Mouse (Mus musculus): ENCODE measurements around the gene Rhebl1. TPM values are rescaled to one million over a fixed set of nuclear protein-coding genes. Genes with fewer than 3 reads are reported as not detected.

Gene Rhebl1
- total and polyA plus RNA-seq, 3 experiments, result 11.1 to 25.1 (median 17.6) TPM

GRCm38 (mm10) chr15:98917538-98918498 is 23.5 kb upstream of the Rhebl1 start, which contains the start of gene Lmbr1l (continued):
- no peak for TF ChIP-seq ZNF384 (IDR thresholded peaks at IDR 0.05; ENCODE audit: low read depth, low read length)

GRCm38 (mm10) chr15:98917091-98917490 is 22.8 kb upstream of the Rhebl1 start:
- H3K27me3 ChIP-seq (replicated peaks), result no peaks in the 10 kb centered on the region
- 0 out of 2 replicates have a peak overlapping the region, but pooled peaks have one; percentile 82 for H3K27ac ChIP-seq (ENCODE audit: insufficient read depth, low read depth)
- peak overlapping the region; percentile 77 to 92 (median 86) for H3K4me3 ChIP-seq (replicated peaks in 1 of 3; ENCODE audit: low read depth in 2 of 3, low read length in 2 of 3, poor library complexity in 1 of 3)
- peaks cover 5 to 25% of the 10 kb centered on the region in 2 experiments for H3K4me1 ChIP-seq (ENCODE audit: control insufficient read depth in 1 of 2, insufficient read depth in 2 of 2)
- H3K4me2 ChIP-seq (ENCODE audit: insufficient read depth, low read depth, poor library complexity, severe bottlenecking), result peak overlapping the region; percentile 48
- H3K79me2 ChIP-seq (replicated peaks; ENCODE audit: control insufficient read depth, extremely low read depth, insufficient read depth, poor library complexity, severe bottlenecking), result peaks cover 12% of the 10 kb centered on the region; the same call in 1 of the 2 replicates
- TF ChIP-seq E2F4 (IDR thresholded peaks at IDR 0.05; ENCODE audit: insufficient replicate concordance, low read depth, low read length) (no peak), GABPA (IDR thresholded peaks at IDR 0.05; ENCODE audit: insufficient replicate concordance, low read depth, low read length) (no peak), CHD1 (IDR thresholded peaks at IDR 0.05; ENCODE audit: low read depth, low read length) (no peak), BHLHE40 (IDR thresholded peaks at IDR 0.05; ENCODE audit: low read depth, low read length) (peak; percentile 24; the same call in 1 of the 2 replicates), NELFE (IDR thresholded peaks at IDR 0.05; ENCODE audit: low read depth, low read length) (no peak), MYC (IDR thresholded peaks at IDR 0.05; ENCODE audit: low read depth, low read length) (0 out of 2 replicates have a peak, but pooled peaks have one; percentile 15)
- H3K9ac ChIP-seq (ENCODE audit: insufficient read depth, low read depth), result peak overlapping the region; percentile 79
- dilution Hi-C loops (cut with MboI; ENCODE audit: extremely low pct_ligation_motif_present, extremely low pct_unique_long_range_greater_than_20kb, low sequenced_read_pairs), result no loop called here
- no peaks in the 10 kb centered on the region for H3K9me3 ChIP-seq (replicated peaks; ENCODE audit: low read length)
- in situ Hi-C loops (cut with MboI; ENCODE audit: low pct_ligation_motif_present, low pct_unique_long_range_greater_than_20kb, low sequenced_read_pairs), result loop anchor here (5.0 kb wide), 1 partner anchor 1500 kb away; no protein-coding TSS in a partner anchor
- DNase-seq (ENCODE audit: extremely low read depth), result peak; percentile 51
- H3K36me3 ChIP-seq (replicated peaks in 1 of 2; ENCODE audit: control insufficient read depth in 1 of 2, insufficient read depth in 1 of 2, low read length in 1 of 2), result peaks cover 14 to 32% of the 10 kb centered on the region in 2 experiments

GRCm38 (mm10) chr15:98916016-98916415 is 21.7 kb upstream of the Rhebl1 start:
- dilution Hi-C loops (cut with MboI; ENCODE audit: extremely low pct_ligation_motif_present, extremely low pct_unique_long_range_greater_than_20kb, low sequenced_read_pairs) (no loop called here), in situ Hi-C loops (cut with MboI; ENCODE audit: low pct_ligation_motif_present, low pct_unique_long_range_greater_than_20kb, low sequenced_read_pairs) (loop anchor here (5.0 kb wide), 1 partner anchor 1499 kb away; no protein-coding TSS in a partner anchor)
- TF ChIP-seq HCFC1 (IDR thresholded peaks at IDR 0.05; ENCODE audit: low read depth, low read length) (no peak), MEF2A (IDR thresholded peaks at IDR 0.05; ENCODE audit: borderline replicate concordance, low read depth, low read length) (no peak), NRF1 (IDR thresholded peaks at IDR 0.05; ENCODE audit: low read depth, low read length) (no peak), UBTF (IDR thresholded peaks at IDR 0.05; ENCODE audit: low read depth, low read length) (no peak), EP300 (IDR thresholded peaks at IDR 0.05; ENCODE audit: low read length) (no peak), TCF12 (IDR thresholded peaks at IDR 0.05; ENCODE audit: low read depth, low read length) (no peak), MAFK (IDR thresholded peaks at IDR 0.05; ENCODE audit: insufficient replicate concordance, low read length) (no peak), MXI1 (IDR thresholded peaks at IDR 0.05; ENCODE audit: low read depth, low read length) (no peak), ETS1 (conservative IDR thresholded peaks at IDR 0.05; ENCODE audit: low read depth, low read length) (no peak), ELF1 (IDR thresholded peaks at IDR 0.05; ENCODE audit: low read depth, low read length) (no peak), KAT2A (IDR thresholded peaks at IDR 0.05; ENCODE audit: insufficient replicate concordance, low read length) (no peak), MYC (IDR thresholded peaks at IDR 0.05; ENCODE audit: low read depth, low read length) (no peak), E2F4 (IDR thresholded peaks at IDR 0.05; ENCODE audit: insufficient replicate concordance, low read depth, low read length) (no peak), RCOR1 (conservative IDR thresholded peaks at IDR 0.05; ENCODE audit: low read depth, low read length) (no peak), TBP (conservative IDR thresholded peaks at IDR 0.05; ENCODE audit: low read depth, low read length) (no peak), CTCF (conservative IDR thresholded peaks at IDR 0.05 in 1 of 2, IDR thresholded peaks at IDR 0.05 in 1 of 2; ENCODE audit: low read depth in 2 of 2, low read length in 2 of 2) (no peak), RAD21 (IDR thresholded peaks at IDR 0.05; ENCODE audit: low read depth, low read length) (no peak), JUN (IDR thresholded peaks at IDR 0.05; ENCODE audit: insufficient read depth, low read depth, low read length) (no peak), USF2 (conservative IDR thresholded peaks at IDR 0.05; ENCODE audit: low read depth, low read length) (no peak), SMC3 (IDR thresholded peaks at IDR 0.05; ENCODE audit: low read depth, low read length) (no peak)
- Histone ChIP-seq H3K36me3 (replicated peaks in 1 of 2; ENCODE audit: control insufficient read depth in 1 of 2, insufficient read depth in 1 of 2, low read length in 1 of 2) (peaks cover 24 to 43% of the 10 kb centered on the region in 2 experiments), H3K4me2 (ENCODE audit: insufficient read depth, low read depth, poor library complexity, severe bottlenecking) (no peak overlapping the region), H3K27ac (ENCODE audit: insufficient read depth, low read depth) (no peak overlapping the region), H3K9ac (ENCODE audit: insufficient read depth, low read depth) (no peak overlapping the region), H3K79me2 (replicated peaks; ENCODE audit: control insufficient read depth, extremely low read depth, insufficient read depth, poor library complexity, severe bottlenecking) (peaks cover 12% of the 10 kb centered on the region; the same call in 1 of the 2 replicates), H3K27me3 (replicated peaks) (no peaks in the 10 kb centered on the region), H3K9me3 (replicated peaks; ENCODE audit: low read length) (no peaks in the 10 kb centered on the region), H3K4me3 (replicated peaks in 1 of 3; ENCODE audit: low read depth in 2 of 3, low read length in 2 of 3, poor library complexity in 1 of 3) (no peak overlapping the region), H3K4me1 (ENCODE audit: control insufficient read depth in 1 of 2, insufficient read depth in 2 of 2) (peaks cover 5 to 25% of the 10 kb centered on the region in 2 experiments)
- no peak for DNase-seq (ENCODE audit: extremely low read depth)
